Mouse (Mus musculus) G1E-ER4 (cell line): ENCODE results near the gene Tpst2. TPM values are rescaled to one million over a fixed set of nuclear protein-coding genes. Genes with fewer than 3 reads are reported as not detected.

Source experiments
- GATA1 ChIP-seq: IDR thresholded peaks from one replicate; pipeline ENCODE4 v1.8.0; 2012; ENCODE audit warnings: low read length, inconsistent platforms
- polyA plus RNA-seq: library from polyadenylated mRNA; stranded (reverse); fragments of >175 nt; gene quantifications from 2 replicates; pipeline ENCODE4 v1.2.3, GENCODE M21; 2012

Tpst2 gene
- polyA plus RNA-seq, 1 experiment: 110 TPM

DNA sequence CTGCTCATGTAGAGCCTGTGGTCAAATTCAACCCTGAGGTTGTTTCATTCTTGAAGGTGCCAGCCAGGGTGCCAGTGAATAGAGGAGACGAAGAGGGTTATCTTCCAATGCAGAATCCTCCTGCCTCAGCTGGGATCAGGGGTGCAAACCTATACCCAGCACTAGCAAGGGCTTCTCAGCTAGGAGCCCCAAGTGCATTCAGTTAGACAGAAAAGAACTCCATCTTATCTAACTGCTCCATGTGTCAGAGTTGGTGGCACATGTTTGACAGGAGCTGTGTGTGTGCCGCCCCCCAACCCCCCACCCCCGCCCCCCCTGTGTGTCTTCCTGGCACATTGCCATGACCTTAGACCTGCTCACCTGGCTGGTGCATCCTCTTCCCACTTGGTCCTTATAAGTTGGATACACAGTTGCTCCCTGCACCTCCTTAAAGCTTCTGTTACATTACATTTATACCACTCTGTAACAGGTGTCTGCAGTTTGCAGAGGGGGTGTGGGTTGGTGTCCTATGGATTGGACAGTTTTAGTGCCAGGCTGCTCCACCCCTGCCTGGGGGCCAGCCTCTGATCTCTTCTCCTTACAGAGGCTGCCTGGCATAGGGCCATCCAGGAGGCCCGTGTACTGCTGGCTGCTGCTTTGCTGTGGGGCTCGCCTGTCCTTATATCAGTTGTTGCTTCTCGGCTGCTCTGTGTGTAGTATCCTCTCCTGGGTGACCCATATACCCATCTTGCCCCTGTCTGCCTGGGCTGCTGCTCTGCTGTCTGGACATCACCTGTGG, 20.1 kb downstream of the Tpst2 start:
- TF ChIP-seq GATA1: no peak

GRCm38 (mm10) chr5:112297257-112297656, 20.8 kb downstream of the Tpst2 start:
- no peak for TF ChIP-seq GATA1

DNA sequence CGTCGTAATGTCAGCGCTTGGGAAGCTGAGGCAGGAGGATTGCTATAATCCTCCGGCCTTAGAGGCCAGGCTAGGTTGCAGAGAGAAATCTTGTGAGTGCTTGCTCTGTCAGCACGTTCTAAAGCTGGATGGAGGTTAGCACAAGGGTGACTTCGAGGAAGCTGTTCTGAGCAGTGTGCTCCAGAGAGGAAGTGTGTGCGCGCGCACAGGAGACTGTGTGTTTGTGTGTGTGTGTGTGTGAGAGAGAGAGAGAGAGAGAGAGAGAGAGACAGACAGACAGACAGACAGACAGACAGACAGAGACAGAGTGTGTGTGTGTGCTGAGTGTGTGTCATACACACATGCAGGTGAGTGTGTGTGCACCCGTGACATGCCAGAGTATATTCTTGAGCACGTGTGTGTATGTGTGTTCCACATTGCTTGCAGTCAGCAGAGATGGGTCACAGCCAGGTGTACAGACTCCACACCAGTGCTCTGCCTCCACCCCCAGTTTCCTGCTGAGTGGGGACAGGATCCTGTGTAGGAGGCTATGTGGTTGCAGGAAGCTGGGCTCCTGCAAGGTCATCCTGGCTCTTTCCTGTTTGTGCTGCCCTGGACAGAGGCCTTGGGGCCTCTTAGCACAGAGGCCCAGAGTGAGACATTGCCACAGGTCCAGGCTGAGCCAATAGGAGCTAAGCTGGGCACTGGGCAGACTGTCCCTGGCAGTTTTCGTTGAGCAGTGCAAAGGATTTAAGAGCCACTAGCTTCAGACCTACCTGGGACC, 21.9 kb downstream of the Tpst2 start:
- no peak for TF ChIP-seq GATA1

- no peak for TF ChIP-seq GATA1
These were observed 22.9 kb downstream of the Tpst2 start for GRCm38 (mm10) chr5:112299399-112299798.

DNA sequence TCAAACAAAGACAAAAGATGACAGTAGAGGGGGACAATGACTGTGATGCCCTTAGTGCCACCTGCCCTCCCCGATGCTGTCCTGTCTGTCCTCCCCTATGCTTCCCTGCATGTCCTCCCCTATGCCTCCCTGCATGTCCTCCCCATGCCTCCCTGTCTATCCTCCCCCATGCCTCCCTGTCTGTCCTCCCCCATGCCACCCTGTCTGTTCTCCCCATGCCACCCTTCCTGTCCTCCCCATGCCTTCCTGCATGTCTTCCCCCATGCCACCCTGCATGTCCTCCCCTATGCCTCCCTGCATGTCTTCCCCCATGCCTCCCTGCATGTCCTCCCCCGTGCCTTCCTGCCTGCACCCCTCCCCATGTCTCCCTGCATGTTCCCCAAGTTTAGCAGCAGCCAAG, 23.6 kb downstream of the Tpst2 start:
- TF ChIP-seq GATA1: no peak

- no peak for TF ChIP-seq GATA1
These were observed 24.3 kb downstream of the Tpst2 start for GRCm38 (mm10) chr5:112300721-112301308.

DNA sequence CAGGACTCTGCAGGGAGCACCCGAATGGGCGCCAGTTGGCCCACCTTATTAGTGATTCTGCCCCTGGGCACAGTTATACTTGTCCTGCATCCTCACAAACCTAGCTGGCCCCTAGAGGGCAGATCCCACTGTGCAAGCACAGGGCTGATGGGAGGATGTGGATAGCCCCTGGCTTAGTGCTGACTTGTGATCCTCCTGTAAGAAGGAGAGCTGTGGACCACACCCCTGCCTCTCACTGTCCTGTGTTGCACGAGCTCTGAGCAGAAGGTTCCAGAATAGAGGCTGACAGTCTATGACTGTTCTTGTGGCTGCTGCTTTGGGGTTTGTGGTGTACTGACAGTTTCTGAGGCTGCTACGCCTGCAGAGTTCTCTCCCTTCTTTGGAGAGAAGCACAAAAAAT, 25.2 kb downstream of the Tpst2 start:
- no peak for TF ChIP-seq GATA1

- no peak for TF ChIP-seq GATA1
These were observed 25.8 kb downstream of the Tpst2 start for GRCm38 (mm10) chr5:112302310-112302709.

DNA sequence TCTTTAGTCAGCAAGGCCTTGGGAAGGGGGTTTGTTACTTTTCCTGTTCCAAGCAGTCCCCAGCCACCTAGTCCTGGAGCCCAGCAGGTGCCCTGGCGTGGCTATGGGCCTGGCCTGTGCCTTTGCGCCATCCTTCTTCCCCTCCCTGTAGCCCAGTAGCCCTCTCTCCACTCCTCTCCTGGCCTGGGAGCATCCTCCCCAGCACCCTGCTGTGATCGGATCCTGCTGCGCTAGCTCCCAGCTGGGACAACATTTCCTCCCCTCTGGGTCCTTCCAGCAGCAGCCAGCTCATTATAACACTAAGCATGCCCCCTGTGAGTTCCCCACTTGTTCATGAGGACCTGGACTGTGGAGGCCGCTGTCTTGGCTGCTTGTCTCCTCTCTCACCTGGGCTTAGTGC, 29.4 kb downstream of the Tpst2 start:
- no peak for TF ChIP-seq GATA1

DNA sequence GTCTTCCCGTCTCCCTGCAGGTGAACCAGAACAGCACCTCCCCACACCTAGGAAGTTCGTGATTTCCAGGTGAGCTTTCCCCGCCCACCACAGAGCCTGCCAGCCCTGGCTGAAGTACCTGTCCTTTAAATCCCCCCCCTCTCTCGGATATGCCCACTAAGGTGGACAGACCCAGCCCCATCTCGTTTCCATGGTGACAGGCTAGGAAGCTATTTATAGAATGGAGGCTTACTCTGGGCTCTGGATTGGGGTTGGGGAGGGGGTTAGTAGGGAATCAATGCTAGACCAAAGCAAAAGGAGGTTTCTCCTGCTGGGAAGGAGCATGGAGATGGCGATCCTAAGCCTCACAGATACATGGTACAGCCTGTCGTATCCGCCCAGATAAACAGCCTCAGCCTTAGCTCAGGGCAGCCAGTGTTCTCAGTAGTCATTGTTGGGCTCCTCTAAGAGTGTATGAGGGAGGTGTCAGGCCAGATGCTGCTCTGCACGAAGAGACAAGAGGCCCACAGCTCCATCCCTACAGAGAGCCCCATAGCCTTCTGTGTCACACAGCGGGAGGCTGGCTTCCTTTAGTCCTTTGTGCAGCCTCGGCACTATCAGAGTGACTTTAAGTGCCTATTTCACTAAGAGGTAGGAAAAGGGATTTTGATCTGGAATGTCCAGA, 36.9 kb downstream of the Tpst2 start:
- no peak for TF ChIP-seq GATA1

GRCm38 (mm10) chr5:112316468-112316867, 40.0 kb downstream of the Tpst2 start:
- TF ChIP-seq GATA1: no peak

DNA sequence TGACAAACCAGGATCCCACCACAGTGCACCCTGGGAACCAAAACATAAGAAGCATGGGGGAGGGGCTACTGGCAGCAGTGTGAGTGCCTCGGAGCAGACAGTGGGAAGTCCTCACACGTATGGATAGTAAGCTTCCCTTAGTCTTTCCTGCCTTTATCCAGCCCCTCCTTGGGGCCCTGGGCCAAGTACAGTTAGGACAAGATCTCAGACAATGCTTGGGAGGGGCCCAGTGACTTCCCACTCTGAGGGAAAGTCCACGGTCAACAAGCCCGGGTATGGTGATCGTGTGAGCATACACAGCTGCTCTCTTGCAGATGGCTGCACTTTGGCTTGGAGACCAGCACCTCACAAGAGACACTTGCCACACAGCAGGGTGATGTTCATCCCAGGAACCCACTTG, 40.8 kb downstream of the Tpst2 start:
- no peak for TF ChIP-seq GATA1

DNA sequence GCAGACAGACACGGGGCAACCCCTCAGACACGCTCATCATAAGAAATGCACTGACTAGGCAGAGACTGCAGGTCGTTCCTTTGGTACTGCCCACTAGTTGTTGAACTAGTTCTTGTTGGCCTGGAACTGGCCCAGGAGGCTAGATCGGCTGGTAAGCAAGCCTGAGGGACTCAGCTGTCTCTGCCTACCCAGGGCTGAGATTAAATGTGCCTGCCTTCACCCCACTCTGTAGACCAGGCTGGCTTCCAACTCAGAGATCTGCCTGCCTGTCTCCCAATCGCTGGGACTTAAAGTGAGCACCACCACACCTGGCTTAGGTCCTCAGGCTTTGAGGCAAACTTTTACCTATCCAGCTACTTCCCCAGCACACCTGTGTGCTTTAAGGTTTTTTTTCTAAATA, 43.9 kb downstream of the Tpst2 start:
- TF ChIP-seq GATA1: no peak

GRCm38 (mm10) chr5:112320936-112321335, 44.4 kb downstream of the Tpst2 start:
- TF ChIP-seq GATA1: no peak

GRCm38 (mm10) chr5:112321376-112321775, 44.9 kb downstream of the Tpst2 start:
- TF ChIP-seq GATA1: no peak

DNA sequence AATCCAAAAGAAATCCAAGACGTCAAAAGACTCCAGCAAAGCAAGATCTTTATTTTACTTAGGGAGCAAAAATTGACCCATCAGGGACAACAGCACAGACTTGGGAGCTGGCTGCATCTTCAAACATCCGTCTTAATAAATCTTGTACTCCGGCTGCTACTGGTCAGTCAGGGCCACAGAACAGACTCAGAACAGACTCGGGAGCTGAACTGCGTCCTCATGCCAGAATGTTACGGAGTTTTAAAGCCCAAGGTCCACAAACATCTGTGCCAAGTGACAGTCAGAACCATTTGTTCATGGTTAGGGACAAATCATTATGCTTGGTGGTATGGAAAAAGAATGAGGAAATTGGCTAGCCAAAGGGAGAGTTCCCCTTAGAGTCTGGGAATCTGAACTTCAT, 46.8 kb downstream of the Tpst2 start:
- no peak for TF ChIP-seq GATA1
